Mouse (Mus musculus) cortical plate, adult 2 months (tissue): ENCODE data around the gene 1700018B08Rik.

Experiments used
- CTCF ChIP-seq: fragments of 200-500 bp; IDR thresholded peaks from 2 replicates; pipeline ENCODE4 v1.5.1; 2011; ENCODE audit warnings: mild to moderate bottlenecking, control low read depth, low read length; ENCODE audit not compliant: insufficient read depth; ENCODE audit errors: extremely low read depth
- POLR2A ChIP-seq: fragments of 200-500 bp; IDR thresholded peaks from 2 replicates; pipeline ENCODE4 v1.6.1; 2011; ENCODE audit warnings: mild to moderate bottlenecking, low read length, control low read depth; ENCODE audit not compliant: insufficient read depth; ENCODE audit errors: extremely low read depth

- TF ChIP-seq CTCF (no peak), POLR2A (no peak)
Measured at GRCm38 (mm10) chr8:121593293-121593692, 49.2 kb upstream of the 1700018B08Rik start.
